Mouse (Mus musculus) olfactory bulb, adult 2 months (tissue): ENCODE results near the gene Mansc4.

ENCODE experiments used
- CTCF ChIP-seq: fragments of 200-500 bp; IDR thresholded peaks from 2 replicates; pipeline ENCODE4 v1.5.1; 2012; ENCODE audit warnings: low read depth, mild to moderate bottlenecking, low read length, moderate library complexity; ENCODE audit not compliant: insufficient read depth
- POLR2A ChIP-seq: fragments of 200-500 bp; IDR thresholded peaks from 2 replicates; pipeline ENCODE4 v1.6.1; 2012; ENCODE audit warnings: mild to moderate bottlenecking, low read depth, low read length, moderate library complexity; ENCODE audit not compliant: insufficient read depth

DNA sequence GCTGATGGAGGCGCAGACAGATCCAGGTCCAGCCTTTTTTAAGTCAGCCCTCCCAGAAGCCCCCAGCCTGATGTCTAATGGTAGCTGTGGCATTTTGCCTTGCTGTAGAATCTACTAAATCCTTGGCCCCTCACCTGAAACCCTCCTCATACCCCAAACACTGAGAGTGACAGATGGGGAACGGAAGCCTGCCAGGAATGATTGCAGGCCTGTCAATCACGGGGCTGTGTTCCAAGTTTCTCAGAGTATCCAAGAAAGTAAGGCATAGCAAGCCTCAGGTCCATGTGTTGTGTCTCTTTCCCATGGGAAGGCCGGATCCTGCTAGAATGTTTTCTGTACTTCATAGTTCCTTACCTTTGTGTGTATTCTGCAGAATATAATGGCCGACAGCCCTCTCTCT lies 3.4 kb upstream of the Mansc4 start:
- no peak for TF ChIP-seq CTCF
- TF ChIP-seq POLR2A = no peak
